Mouse (Mus musculus) brown adipose tissue, adult 24 weeks (tissue): Measurements from ENCODE around the gene Ankrd6. TPM values are rescaled to one million over a fixed set of nuclear protein-coding genes. Genes with fewer than 3 reads are reported as not detected.

ENCODE experiments used
- H3K27ac ChIP-seq: fragments of 200-500 bp; replicated peaks from 2 replicates; pipeline ENCODE4 v1.5.1; 2012; ENCODE audit warnings: low read depth, mild to moderate bottlenecking, low read length
- H3K4me1 ChIP-seq: fragments of 200-500 bp; 2 replicates; pipeline ENCODE4 v1.6.1; 2012; ENCODE audit warnings: low read length, mixed read lengths; ENCODE audit not compliant: control insufficient read depth, insufficient read depth, insufficient read length
- H3K4me3 ChIP-seq: fragments of 200-500 bp; 2 replicates; pipeline ENCODE4 v1.5.1; 2012; ENCODE audit warnings: low read depth, mild to moderate bottlenecking, low read length, moderate library complexity; ENCODE audit not compliant: insufficient read depth
- polyA plus RNA-seq: library from polyadenylated mRNA; stranded (reverse); fragments of >200 nt; gene quantifications from 2 replicates; pipeline ENCODE4 v1.2.4, GENCODE M21; 2012; ENCODE audit not compliant: missing spikeins, insufficient read depth, insufficient read length

Ankrd6 gene
- polyA plus RNA-seq, 1 experiment = 0.59 TPM

- no peak overlapping the region for H3K27ac ChIP-seq
Observed at GRCm38 (mm10) chr4:32891341-32891740, 59.3 kb downstream of the Ankrd6 start.

GRCm38 (mm10) chr4:32890735-32891098 is 59.9 kb downstream of the Ankrd6 start:
- Histone ChIP-seq H3K4me1 (0 out of 2 replicates have a peak, but pooled peaks cover 2% of the 10 kb centered on the region), H3K4me3 (no peak overlapping the region), H3K27ac (no peak overlapping the region)

More at GRCm38 (mm10) chr4:32891341-32891740, 59.3 kb downstream of the Ankrd6 start:
- Histone ChIP-seq H3K4me3 (no peak overlapping the region), H3K4me1 (0 out of 2 replicates have a peak, but pooled peaks cover 2% of the 10 kb centered on the region)

DNA sequence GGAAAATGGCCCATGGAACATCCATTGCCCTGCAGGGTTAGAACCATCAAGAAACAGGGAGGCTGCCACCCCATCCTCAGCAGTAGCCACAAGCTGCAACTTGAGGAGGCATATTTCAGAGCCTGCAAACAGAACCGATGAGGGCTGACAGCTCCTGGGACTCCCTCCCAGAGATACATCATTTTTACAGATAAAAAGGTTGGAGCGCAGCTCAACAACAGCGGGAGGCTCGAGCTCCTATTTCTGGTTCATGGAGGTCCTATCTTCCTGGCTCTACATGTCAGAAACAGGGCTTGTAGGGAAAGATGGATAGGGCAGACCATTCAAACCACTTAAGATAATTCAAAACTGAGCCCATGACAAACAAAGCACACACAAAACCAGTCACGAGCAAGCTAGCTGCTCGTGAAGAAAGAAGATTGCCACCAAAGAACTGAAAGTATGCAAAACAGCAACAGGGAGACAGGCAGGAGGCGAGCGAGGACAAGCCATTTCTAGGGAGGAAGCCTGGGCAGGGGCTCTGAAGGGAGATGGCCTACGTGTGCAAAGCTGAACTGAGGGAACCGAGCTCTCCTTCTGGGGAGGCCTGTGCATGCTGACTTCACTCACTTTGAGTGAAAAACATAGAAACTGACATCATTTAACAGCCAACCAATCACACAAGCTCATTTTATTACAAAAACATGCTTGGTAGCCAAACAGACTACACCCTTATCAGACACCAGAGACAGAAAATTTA is 60.5 kb downstream of the Ankrd6 start:
- no peak overlapping the region for H3K4me3 ChIP-seq
- H3K27ac ChIP-seq = no peak overlapping the region
- 0 out of 2 replicates have a peak, but pooled peaks cover 2% of the 10 kb centered on the region for H3K4me1 ChIP-seq

DNA sequence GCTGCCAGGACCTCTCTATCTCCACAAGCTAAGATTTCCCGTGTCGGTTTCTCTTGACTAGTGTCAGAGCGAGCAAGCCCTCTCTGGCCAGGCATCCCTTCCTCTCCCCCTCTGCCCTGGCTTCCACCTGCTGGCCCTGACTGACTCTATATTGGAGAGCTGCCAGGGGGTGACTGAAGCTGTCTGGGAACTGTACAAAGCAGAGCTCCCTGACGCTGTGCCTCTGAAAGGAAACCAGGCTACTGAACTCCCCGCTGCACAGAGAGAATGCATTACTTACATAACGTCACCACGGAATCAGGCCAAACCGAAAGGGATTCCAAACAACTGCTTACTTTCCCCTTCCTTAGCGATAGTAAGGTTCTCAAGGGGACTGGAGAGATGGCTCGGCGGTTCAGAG is 61.4 kb downstream of the Ankrd6 start:
- H3K4me1 ChIP-seq = 0 out of 2 replicates have a peak, but pooled peaks cover 2% of the 10 kb centered on the region
- 0 out of 2 replicates have a peak overlapping the region, but pooled peaks have one; percentile 29 for H3K27ac ChIP-seq
- H3K4me3 ChIP-seq = no peak overlapping the region

- Histone ChIP-seq H3K27ac (no peak overlapping the region), H3K4me1 (peaks cover 2% of the 10 kb centered on the region; the same call in 1 of the 2 replicates), H3K4me3 (no peak overlapping the region)
Observed at GRCm38 (mm10) chr4:32886479-32886878, 64.2 kb downstream of the Ankrd6 start.

DNA sequence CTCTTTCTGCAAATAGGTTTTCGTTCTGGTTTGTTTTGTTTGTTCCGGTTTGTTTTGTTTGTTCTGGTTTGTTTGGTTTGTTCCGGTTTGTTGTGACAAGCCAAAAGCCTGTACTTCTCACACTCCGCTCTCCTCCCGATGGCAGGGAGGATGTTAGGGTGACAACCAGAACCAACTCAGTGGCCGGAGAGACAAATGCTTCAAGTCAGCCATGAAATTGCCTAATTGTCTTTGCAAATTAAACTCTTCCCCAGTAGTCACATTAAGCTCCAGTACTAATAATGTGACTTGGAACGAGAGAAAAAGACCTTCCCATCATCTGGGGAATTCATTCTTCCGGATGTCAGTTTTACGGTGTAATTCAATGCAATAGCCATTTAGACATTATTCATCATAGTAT is 66.0 kb downstream of the Ankrd6 start:
- Histone ChIP-seq H3K4me3 (no peak overlapping the region), H3K4me1 (no peaks in the 10 kb centered on the region; the same call in 1 of the 2 replicates), H3K27ac (no peak overlapping the region)

- no peak overlapping the region for H3K4me3 ChIP-seq
- no peak overlapping the region for H3K27ac ChIP-seq
Observed at GRCm38 (mm10) chr4:32881001-32881400, 69.6 kb downstream of the Ankrd6 start.

GRCm38 (mm10) chr4:32874669-32875068 is 76.0 kb downstream of the Ankrd6 start:
- no peak overlapping the region for H3K27ac ChIP-seq
- no peaks in the 10 kb centered on the region for H3K4me1 ChIP-seq
- H3K4me3 ChIP-seq = no peak overlapping the region

More at GRCm38 (mm10) chr4:32881001-32881400, 69.6 kb downstream of the Ankrd6 start:
- no peaks in the 10 kb centered on the region; the same call in 1 of the 2 replicates for H3K4me1 ChIP-seq

DNA sequence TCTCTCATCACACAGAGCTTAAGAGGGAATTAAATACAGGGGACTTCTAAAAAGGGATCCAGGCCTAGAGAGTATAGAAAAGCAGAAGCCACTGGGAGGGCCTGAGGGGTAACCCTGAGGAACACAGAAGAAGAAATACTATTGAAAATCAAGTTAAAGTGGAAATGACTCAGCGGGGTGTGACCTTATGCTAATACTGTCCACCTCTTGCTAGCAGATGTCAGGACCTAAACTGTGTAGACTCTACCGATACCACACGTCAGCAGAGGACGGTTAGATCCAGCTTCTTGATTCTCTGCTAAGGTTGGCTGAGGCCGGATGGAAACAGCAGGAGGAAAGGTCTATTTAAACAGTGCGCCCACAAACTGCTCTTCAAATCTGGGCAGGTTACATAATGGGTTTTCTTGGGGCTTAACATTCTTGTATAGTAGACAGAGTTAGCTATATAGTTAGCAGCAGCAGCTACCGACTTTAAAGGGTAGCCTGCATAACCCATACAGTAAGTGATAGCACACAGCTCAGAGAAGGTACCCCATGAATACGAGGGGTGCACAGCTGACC is 78.4 kb downstream of the Ankrd6 start:
- no peaks in the 10 kb centered on the region for H3K4me1 ChIP-seq
- H3K4me3 ChIP-seq = no peak overlapping the region
- no peak overlapping the region for H3K27ac ChIP-seq

DNA sequence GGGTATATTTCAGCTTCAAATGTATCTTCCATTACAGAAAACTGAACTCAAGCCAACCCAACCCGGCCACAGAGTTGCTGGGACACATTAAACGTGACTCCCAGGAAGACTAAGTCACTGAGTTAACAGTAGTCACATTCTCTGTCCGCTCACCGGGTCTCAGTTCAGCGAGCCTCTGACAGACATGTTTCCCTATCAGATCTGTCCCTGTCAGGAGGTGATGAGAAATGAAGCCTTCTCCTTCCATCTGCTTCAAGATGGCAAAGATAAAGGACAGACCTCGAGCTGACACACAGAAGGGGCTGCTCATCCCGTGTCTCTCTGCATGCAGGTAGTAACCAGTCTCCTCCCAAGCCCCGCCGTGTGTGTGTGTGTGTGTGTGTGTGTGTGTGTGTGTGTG is 81.3 kb downstream of the Ankrd6 start:
- Histone ChIP-seq H3K4me1 (no peaks in the 10 kb centered on the region), H3K27ac (no peak overlapping the region), H3K4me3 (no peak overlapping the region)

- H3K4me1 ChIP-seq = no peaks in the 10 kb centered on the region
Observed at GRCm38 (mm10) chr4:32868858-32869257, 81.8 kb downstream of the Ankrd6 start.

GRCm38 (mm10) chr4:32868437-32868836 is 82.2 kb downstream of the Ankrd6 start:
- no peaks in the 10 kb centered on the region for H3K4me1 ChIP-seq

More at GRCm38 (mm10) chr4:32868858-32869257, 81.8 kb downstream of the Ankrd6 start:
- Histone ChIP-seq H3K4me3 (no peak overlapping the region), H3K27ac (no peak overlapping the region)

GRCm38 (mm10) chr4:32867460-32867859 is 83.2 kb downstream of the Ankrd6 start:
- H3K27ac ChIP-seq = no peak overlapping the region
- no peak overlapping the region for H3K4me3 ChIP-seq
- no peaks in the 10 kb centered on the region for H3K4me1 ChIP-seq

More at GRCm38 (mm10) chr4:32868437-32868836, 82.2 kb downstream of the Ankrd6 start:
- Histone ChIP-seq H3K4me3 (no peak overlapping the region), H3K27ac (no peak overlapping the region)

DNA sequence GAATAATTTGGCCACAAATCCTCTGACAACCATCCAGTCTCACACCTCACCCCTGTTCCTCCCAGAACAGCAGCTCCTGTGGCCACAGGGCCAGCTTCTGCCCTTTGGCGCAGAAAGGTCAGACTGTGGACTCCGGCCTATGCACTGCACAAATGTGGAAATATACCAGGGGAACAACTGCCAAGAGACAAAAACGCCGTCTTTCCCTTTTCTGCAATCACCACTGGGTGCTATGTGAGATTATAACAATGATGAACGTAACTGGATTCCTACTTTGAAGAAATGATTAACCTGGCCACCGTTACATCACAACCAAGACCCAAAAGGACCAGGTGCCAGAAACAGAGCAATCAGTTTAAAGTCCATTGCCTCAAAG is 85.8 kb downstream of the Ankrd6 start:
- Histone ChIP-seq H3K27ac (no peak overlapping the region), H3K4me1 (no peaks in the 10 kb centered on the region), H3K4me3 (no peak overlapping the region)

GRCm38 (mm10) chr4:32864131-32864866 is 86.3 kb downstream of the Ankrd6 start:
- H3K4me3 ChIP-seq = no peak overlapping the region
- no peak overlapping the region for H3K27ac ChIP-seq
- no peaks in the 10 kb centered on the region for H3K4me1 ChIP-seq
